25 mouse cellular contexts compared by ENCODE assay signal in genomic region chr7:142904331-142904730, GRCm38 (mm10). TPM values are rescaled to one million over a fixed set of nuclear protein-coding genes. Genes with fewer than 3 reads are reported as not detected.
A peak's percentile ranks its signal among the peaks of the same experiment; 100 is the strongest.
DNase-seq lines count a peak whose midpoint lies in the region; ATAC-seq and TF ChIP-seq lines count a peak whose summit lies in the region.
"Had no signal": no experiment of that assay in that cellular context is flagged by ENCODE, and none has a peak within 500 bp of the region (broad histone marks: within the 10 kb centered on the region; RNA-seq: fewer than 3 reads in every experiment).

No protein-coding gene starts in this region.

- ATAC-seq in hindbrain, postnatal 0 days: no peak
- no peak for ATAC-seq in neural tube, embryonic 13.5 days (ENCODE audit: low read depth)
- ATAC-seq in hindbrain, embryonic 12.5 days (ENCODE audit: low FRiP score): 0 out of 2 replicates have a peak, but pooled peaks have one; percentile 11
- ATAC-seq: liver, embryonic 12.5 days had no signal

- no peak overlapping the region for H3K9ac ChIP-seq in hindbrain, postnatal 0 days (replicated peaks; ENCODE audit: low read length)
- 0 out of 2 replicates have a peak overlapping the region, but pooled peaks have one; percentile 31 for H3K9ac ChIP-seq in neural tube, embryonic 13.5 days
- H3K9ac ChIP-seq in hindbrain, embryonic 12.5 days: no peak overlapping the region
- H3K9ac ChIP-seq: limb, embryonic 12.5 days; liver, embryonic 12.5 days; lung, embryonic 14.5 days had no signal

- 67% methylated on average over 7 of the region's 7 CpGs for WGBS in hindbrain, embryonic 10.5 days
- WGBS in hindbrain, postnatal 0 days: 65% methylated on average over 7 of the region's 7 CpGs
- WGBS in neural tube, embryonic 13.5 days: 20% methylated on average over 7 of the region's 7 CpGs
- WGBS in hindbrain, embryonic 12.5 days: 53% methylated on average over 7 of the region's 7 CpGs

- no peak overlapping the region for H3K4me2 ChIP-seq in hindbrain, postnatal 0 days (ENCODE audit: low read depth, low read length)
- no peak overlapping the region for H3K4me2 ChIP-seq in neural tube, embryonic 13.5 days
- no peak overlapping the region for H3K4me2 ChIP-seq in hindbrain, embryonic 12.5 days (replicated peaks)
- H3K4me2 ChIP-seq: limb, embryonic 12.5 days; liver, embryonic 12.5 days; lung, embryonic 14.5 days had no signal

- peaks cover 27% of the 10 kb centered on the region for H3K27me3 ChIP-seq in hindbrain, embryonic 10.5 days (ENCODE audit: insufficient read depth, poor library complexity, severe bottlenecking)
- H3K27me3 ChIP-seq in hindbrain, postnatal 0 days (ENCODE audit: insufficient read depth, low read length): no peaks in the 10 kb centered on the region
- 0 out of 2 replicates have a peak, but pooled peaks cover 4% of the 10 kb centered on the region for H3K27me3 ChIP-seq in neural tube, embryonic 13.5 days
- H3K27me3 ChIP-seq in hindbrain, embryonic 12.5 days: no peaks in the 10 kb centered on the region; the same call in 1 of the 2 replicates

- H3K27ac ChIP-seq in hindbrain, embryonic 10.5 days: peak overlapping the region; percentile 35
- H3K27ac ChIP-seq in hindbrain, postnatal 0 days: no peak overlapping the region
- H3K27ac ChIP-seq in neural tube, embryonic 13.5 days (replicated peaks): peak overlapping the region; percentile 86
- H3K27ac ChIP-seq in hindbrain, embryonic 12.5 days: peak overlapping the region; percentile 76
- H3K27ac ChIP-seq: gastrocnemius, adult 2 months; limb, embryonic 12.5 days; liver, embryonic 12.5 days had no signal

- no peak for DNase-seq in hindbrain, embryonic 10.5 days (ENCODE audit: low spot score)
- DNase-seq in hindbrain, postnatal 0 days (ENCODE audit: low spot score): no peak
- no peak for DNase-seq in neural tube, embryonic 10.5 days (ENCODE audit: extremely low spot score, low spot score)
- DNase-seq in lung, adult 18-20 months: no peak
- DNase-seq in layer of hippocampus, adult 18-20 months (ENCODE audit: low spot score in 2 of 2): no peak
- DNase-seq in kidney, adult 8-10 months: no peak
- DNase-seq: adrenal gland, postnatal 14 days; cerebellum, adult 2 months; cerebellum, postnatal 36 days; gastrocnemius, adult 2 months; heart, adult 18-20 months; heart, postnatal 36 days; kidney, adult 9 months; kidney, postnatal 25 days; layer of hippocampus, adult 9-11 months; lung, embryonic 14.5 days; lung, postnatal 36 days; spleen, adult 18-20 months; thymus, adult 18-20 months had no signal

- no peaks in the 10 kb centered on the region for H3K9me3 ChIP-seq in hindbrain, embryonic 10.5 days
- H3K9me3 ChIP-seq in hindbrain, postnatal 0 days (ENCODE audit: low read length): no peaks in the 10 kb centered on the region
- H3K9me3 ChIP-seq in neural tube, embryonic 13.5 days: no peaks in the 10 kb centered on the region
- H3K9me3 ChIP-seq in hindbrain, embryonic 12.5 days (replicated peaks): no peaks in the 10 kb centered on the region
- H3K9me3 ChIP-seq: G1E; limb, embryonic 12.5 days; liver, embryonic 12.5 days had no signal

- no peaks in the 10 kb centered on the region for H3K36me3 ChIP-seq in hindbrain, embryonic 10.5 days
- no peaks in the 10 kb centered on the region for H3K36me3 ChIP-seq in hindbrain, postnatal 0 days (ENCODE audit: insufficient read depth, low read length)
- H3K36me3 ChIP-seq in neural tube, embryonic 13.5 days: no peaks in the 10 kb centered on the region
- H3K36me3 ChIP-seq in hindbrain, embryonic 12.5 days: no peaks in the 10 kb centered on the region
- H3K36me3 ChIP-seq: G1E; limb, embryonic 12.5 days; liver, embryonic 12.5 days had no signal

- TF ChIP-seq CTCF in hindbrain, postnatal 0 days (IDR thresholded peaks at IDR 0.05; ENCODE audit: low read depth): no peak

- no peak overlapping the region for H3K4me3 ChIP-seq in hindbrain, embryonic 10.5 days
- H3K4me3 ChIP-seq in hindbrain, postnatal 0 days (ENCODE audit: low read length): no peak overlapping the region
- no peak overlapping the region for H3K4me3 ChIP-seq in neural tube, embryonic 13.5 days
- H3K4me3 ChIP-seq in hindbrain, embryonic 12.5 days: no peak overlapping the region
- H3K4me3 ChIP-seq: gastrocnemius, adult 2 months; limb, embryonic 12.5 days; liver, embryonic 12.5 days had no signal

- H3K4me1 ChIP-seq in hindbrain, embryonic 10.5 days (replicated peaks): peaks cover 43% of the 10 kb centered on the region
- H3K4me1 ChIP-seq in hindbrain, postnatal 0 days (ENCODE audit: insufficient read depth, low read length): peaks cover 12% of the 10 kb centered on the region
- H3K4me1 ChIP-seq in neural tube, embryonic 13.5 days (replicated peaks): peaks cover 67% of the 10 kb centered on the region
- H3K4me1 ChIP-seq in hindbrain, embryonic 12.5 days: peaks cover 51% of the 10 kb centered on the region
- H3K4me1 ChIP-seq: liver, embryonic 12.5 days had no signal

RNA-seq across cellular contexts. Expression of gene Th, which starts 26.6 kb away (rescaled TPM):
- 8.8 and 14.4 TPM in 2 replicates for polyA plus RNA-seq in hindbrain, embryonic 10.5 days (2016; fragmentation: Nextera tagmentation; extraction: Ambion mirVana)
- 12.0 and 13.9 TPM in 2 replicates for total RNA-seq in hindbrain, postnatal 0 days (2014; rRNA removed)
- 11.8 and 13.3 TPM in 2 replicates for polyA plus RNA-seq in hindbrain, postnatal 0 days (2015; fragmentation: Nextera tagmentation; extraction: Ambion mirVana)
- 69.6 and 98.6 TPM in 2 replicates for polyA plus RNA-seq in neural tube, embryonic 13.5 days (2015; fragmentation: Nextera tagmentation; extraction: Ambion mirVana)
- polyA plus RNA-seq in hindbrain, embryonic 12.5 days (2016; fragmentation: Nextera tagmentation; extraction: Ambion mirVana): 14.9 and 15.1 TPM in 2 replicates
- total RNA-seq in layer of hippocampus, adult 18-20 months (2021): under 1 TPM; 0.58 to 0.82 TPM
- total RNA-seq: G1E; heart, adult 18-20 months; heart, postnatal 36 days; megakaryocyte-erythroid progenitor cell, adult 5-6 weeks had no signal
- polyA plus RNA-seq: G1E had no signal
